Comparison of ENCODE assay signal across 28 mouse cellular contexts in genomic region chr13:28432017-28432416, GRCm38 (mm10).
"Had no signal": no experiment of that assay in that cellular context is flagged by ENCODE, and none has a peak within 500 bp of the region (broad histone marks: within the 10 kb centered on the region; RNA-seq: fewer than 3 reads in every experiment).

No protein-coding gene starts in this region.

- H3K4me2 ChIP-seq: embryonic facial prominence, embryonic 12.5 days; embryonic facial prominence, embryonic 13.5 days; embryonic facial prominence, embryonic 15.5 days; forebrain, embryonic 12.5 days; forebrain, embryonic 13.5 days; forebrain, embryonic 15.5 days had no signal

- H3K9me3 ChIP-seq: embryonic facial prominence, embryonic 10.5 days; embryonic facial prominence, embryonic 12.5 days; embryonic facial prominence, embryonic 13.5 days; embryonic facial prominence, embryonic 15.5 days; forebrain, embryonic 10.5 days; forebrain, embryonic 12.5 days; forebrain, embryonic 13.5 days; forebrain, embryonic 15.5 days had no signal

- H3K27me3 ChIP-seq: embryonic facial prominence, embryonic 12.5 days; embryonic facial prominence, embryonic 13.5 days; embryonic facial prominence, embryonic 15.5 days; forebrain, embryonic 12.5 days; forebrain, embryonic 13.5 days; forebrain, embryonic 15.5 days had no signal

- H3K4me3 ChIP-seq: embryonic facial prominence, embryonic 10.5 days; embryonic facial prominence, embryonic 12.5 days; embryonic facial prominence, embryonic 13.5 days; embryonic facial prominence, embryonic 15.5 days; erythroblast, embryonic 14.5 days; forebrain, embryonic 10.5 days; forebrain, embryonic 12.5 days; forebrain, embryonic 13.5 days; forebrain, embryonic 15.5 days; gastrocnemius, adult 2 months; heart, adult 2 months had no signal

- H3K4me1 ChIP-seq: embryonic facial prominence, embryonic 10.5 days; embryonic facial prominence, embryonic 12.5 days; embryonic facial prominence, embryonic 13.5 days; embryonic facial prominence, embryonic 15.5 days; forebrain, embryonic 10.5 days; forebrain, embryonic 12.5 days; forebrain, embryonic 13.5 days; forebrain, embryonic 15.5 days had no signal

- H3K27ac ChIP-seq: embryonic facial prominence, embryonic 10.5 days; embryonic facial prominence, embryonic 12.5 days; embryonic facial prominence, embryonic 13.5 days; embryonic facial prominence, embryonic 15.5 days; forebrain, embryonic 10.5 days; forebrain, embryonic 12.5 days; forebrain, embryonic 13.5 days; forebrain, embryonic 15.5 days; gastrocnemius, adult 2 months; heart, adult 2 months had no signal

- ATAC-seq: forebrain, embryonic 13.5 days; forebrain, embryonic 14.5 days; forebrain, embryonic 15.5 days; forebrain, embryonic 16.5 days; forebrain, postnatal 0 days had no signal

- H3K36me3 ChIP-seq: embryonic facial prominence, embryonic 10.5 days; embryonic facial prominence, embryonic 12.5 days; embryonic facial prominence, embryonic 13.5 days; embryonic facial prominence, embryonic 15.5 days; forebrain, embryonic 10.5 days; forebrain, embryonic 12.5 days; forebrain, embryonic 15.5 days had no signal

- DNase-seq: cerebellum, adult 2 months; cerebellum, adult 8-10 months; cerebellum, adult 9-10 months; cerebellum, adult 9-11 months; cerebellum, postnatal 10 days; cerebellum, postnatal 14 days; cerebellum, postnatal 25 days; cerebellum, postnatal 36 days; embryo, embryonic 11 days; forebrain, postnatal 0 days; gastrocnemius, adult 2 months; gastrocnemius, postnatal 10 days; gastrocnemius, postnatal 14 days; gastrocnemius, postnatal 25 days; gastrocnemius, postnatal 36 days; heart, adult 18-20 months; heart, adult 2 months had no signal

- H3K9ac ChIP-seq: embryonic facial prominence, embryonic 12.5 days; embryonic facial prominence, embryonic 13.5 days; embryonic facial prominence, embryonic 15.5 days; forebrain, embryonic 12.5 days; forebrain, embryonic 13.5 days; forebrain, embryonic 15.5 days; forebrain, postnatal 0 days had no signal
